Mouse (Mus musculus) 3T3-L1 (cell line): ENCODE measurements around the gene Chkb.

Experiments
- DNase-seq: peaks from one replicate; pipeline ENCODE4 v3.0.0-alpha.2; 2015; ENCODE audit warnings: low read depth, low spot score

Chkb gene

GRCm38 (mm10) chr15:89399716-89400115 lies 30.0 kb downstream of the Chkb start:
- DNase-seq: no peak

- DNase-seq: no peak
Observed at GRCm38 (mm10) chr15:89398146-89398545, 31.6 kb downstream of the Chkb start.

- no peak for DNase-seq
Observed at GRCm38 (mm10) chr15:89396883-89397282, 32.8 kb downstream of the Chkb start.

GRCm38 (mm10) chr15:89390081-89390480 lies 39.6 kb downstream of the Chkb start:
- DNase-seq: no peak

- no peak for DNase-seq
Observed at GRCm38 (mm10) chr15:89387127-89387526, 42.6 kb downstream of the Chkb start.

- no peak for DNase-seq
Observed at GRCm38 (mm10) chr15:89384617-89385016, 45.1 kb downstream of the Chkb start, which contains the start of gene Klhdc7b. TSS of gene Klhdc7b (plus strand) at chr15:89384917.

GRCm38 (mm10) chr15:89379429-89379828 lies 50.3 kb downstream of the Chkb start:
- DNase-seq: no peak

GRCm38 (mm10) chr15:89378831-89379401 lies 50.8 kb downstream of the Chkb start, which contains the start of gene Odf3b:
TSS of gene Odf3b (minus strand) at chr15:89379282.
- no peak for DNase-seq

- no peak for DNase-seq
Observed at GRCm38 (mm10) chr15:89377938-89378828, 51.5 kb downstream of the Chkb start.

GRCm38 (mm10) chr15:89377362-89377761 lies 52.3 kb downstream of the Chkb start:
- no peak for DNase-seq

GRCm38 (mm10) chr15:89376957-89377356 lies 52.8 kb downstream of the Chkb start, which contains the start of gene Tymp:
TSS of gene Tymp (minus strand) at chr15:89377039.
- no peak for DNase-seq
